ENCODE assay signal across 25 mouse cellular contexts in the genomic region with DNA sequence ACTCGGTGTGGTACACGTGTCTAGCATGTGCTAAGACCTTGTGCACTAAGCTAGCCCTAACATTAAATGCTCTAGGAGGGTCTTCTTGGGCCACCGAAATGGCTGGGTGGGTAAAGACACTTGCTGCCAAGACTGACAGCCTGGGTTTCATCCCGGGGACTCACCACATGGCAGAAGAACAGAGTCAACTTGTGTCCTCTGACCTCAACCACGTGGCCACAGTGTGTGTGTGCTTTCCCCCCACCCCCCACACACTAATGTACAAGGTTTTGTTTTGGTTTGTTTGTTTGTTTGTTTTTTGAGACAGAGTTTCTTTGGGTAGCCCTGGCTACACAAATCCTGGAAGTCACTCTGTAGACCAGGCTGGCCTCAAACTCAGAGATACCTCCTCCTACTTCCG. TPM values are rescaled to one million over a fixed set of nuclear protein-coding genes. Genes with fewer than 3 reads are reported as not detected.
A peak's percentile ranks its signal among the peaks of the same experiment; 100 is the strongest.
DNase-seq lines count a peak whose midpoint lies in the region; ATAC-seq and TF ChIP-seq lines count a peak whose summit lies in the region.
"Had no signal": no experiment of that assay in that cellular context is flagged by ENCODE, and none has a peak within 500 bp of the region (broad histone marks: within the 10 kb centered on the region; RNA-seq: fewer than 3 reads in every experiment).

No protein-coding gene starts in this region.

- TF ChIP-seq RAD21 in CH12.LX (IDR thresholded peaks at IDR 0.05; ENCODE audit: low read depth, low read length) = no peak

- no peak overlapping the region for H3K4me2 ChIP-seq in liver, embryonic 11.5 days
- H3K4me2 ChIP-seq in CH12.LX (ENCODE audit: insufficient read depth, low read depth, poor library complexity, severe bottlenecking) = peak overlapping the region; percentile 79
- no peak overlapping the region for H3K4me2 ChIP-seq in forebrain, postnatal 0 days (ENCODE audit: low read depth)
- H3K4me2 ChIP-seq: forebrain, embryonic 13.5 days; heart, embryonic 12.5 days; heart, embryonic 15.5 days; hindbrain, embryonic 13.5 days had no signal

- H3K36me3 ChIP-seq in liver, adult 2 months (ENCODE audit: control insufficient read depth, insufficient read depth, low read length) = no peaks in the 10 kb centered on the region
- H3K36me3 ChIP-seq in liver, embryonic 11.5 days (ENCODE audit: control insufficient read depth, insufficient read depth, low read length) = no peaks in the 10 kb centered on the region
- H3K36me3 ChIP-seq in megakaryocyte, embryonic 14.5 days (replicated peaks; ENCODE audit: low read length) = peaks cover 38% of the 10 kb centered on the region
- H3K36me3 ChIP-seq in CH12.LX (replicated peaks in 1 of 2; ENCODE audit: control insufficient read depth in 1 of 2, insufficient read depth in 1 of 2, low read length in 1 of 2) = peaks cover 0 to 21% of the 10 kb centered on the region in 2 experiments
- peaks cover 58% of the 10 kb centered on the region for H3K36me3 ChIP-seq in G1E (replicated peaks)
- H3K36me3 ChIP-seq in forebrain, postnatal 0 days (ENCODE audit: insufficient read depth) = no peaks in the 10 kb centered on the region
- H3K36me3 ChIP-seq: heart, embryonic 12.5 days; heart, embryonic 15.5 days; hindbrain, embryonic 13.5 days had no signal

- WGBS in liver, adult 2 months = 47% methylated on average over 6 of the region's 6 CpGs
- whole genome bisulfite sequencing in liver, embryonic 11.5 days = 72% methylated on average over 6 of the region's 6 CpGs
- 86% methylated on average over 6 of the region's 6 CpGs for WGBS in forebrain, postnatal 0 days

- no peaks in the 10 kb centered on the region for H3K27me3 ChIP-seq in liver, adult 2 months (ENCODE audit: control insufficient read depth, insufficient read depth, low read length)
- no peaks in the 10 kb centered on the region for H3K27me3 ChIP-seq in liver, embryonic 11.5 days (replicated peaks; ENCODE audit: control insufficient read depth, insufficient read depth, low read length)
- no peaks in the 10 kb centered on the region for H3K27me3 ChIP-seq in megakaryocyte, embryonic 14.5 days (replicated peaks)
- H3K27me3 ChIP-seq in CH12.LX (replicated peaks) (no peaks in the 10 kb centered on the region), G1E (ENCODE audit: insufficient read depth, low read length) (no peaks in the 10 kb centered on the region)
- no peaks in the 10 kb centered on the region for H3K27me3 ChIP-seq in forebrain, postnatal 0 days (ENCODE audit: insufficient read depth, low read length)
- H3K27me3 ChIP-seq: forebrain, embryonic 13.5 days; heart, embryonic 12.5 days; heart, embryonic 15.5 days had no signal

- no peak overlapping the region for H3K9ac ChIP-seq in liver, adult 2 months (ENCODE audit: low read depth, low read length)
- no peak overlapping the region for H3K9ac ChIP-seq in liver, embryonic 11.5 days (ENCODE audit: low read depth, low read length)
- peak overlapping the region; percentile 49; the same call in 1 of the 2 replicates for H3K9ac ChIP-seq in CH12.LX (ENCODE audit: insufficient read depth, low read depth)
- no peak overlapping the region for H3K9ac ChIP-seq in forebrain, postnatal 0 days
- H3K9ac ChIP-seq: forebrain, embryonic 13.5 days; heart, embryonic 12.5 days; heart, embryonic 15.5 days; hindbrain, embryonic 13.5 days had no signal

- TF ChIP-seq POLR2A in liver, adult 2 months (IDR thresholded peaks at IDR 0.05; ENCODE audit: extremely low read depth, insufficient read depth, low read length) = no peak
- TF ChIP-seq POLR2A in CH12.LX (IDR thresholded peaks at IDR 0.05; ENCODE audit: low read depth, low read length) = no peak

- TF ChIP-seq EP300 in CH12.LX (IDR thresholded peaks at IDR 0.05; ENCODE audit: low read length) = no peak

- DNase-seq in liver, adult 2 months (ENCODE audit: extremely low read depth, low read depth, low spot score) = peak; percentile 78
- no peak for DNase-seq in liver, embryonic 11.5 days (ENCODE audit: low spot score)
- DNase-seq in CH12.LX (ENCODE audit: extremely low read depth) (no peak), G1E (ENCODE audit: low spot score) (no peak)
- no peak for DNase-seq in yolk sac, embryonic 10.5 days (ENCODE audit: low spot score)
- DNase-seq in forebrain, postnatal 0 days = no peak
- DNase-seq: adrenal gland, adult 8-10 months; adrenal gland, postnatal 25 days; cerebellum, adult 11-12 months; cerebellum, adult 8-10 months; cerebellum, postnatal 10 days; gastrocnemius, postnatal 25 days; heart, adult 18-20 months; heart, postnatal 10 days; heart, postnatal 36 days had no signal

- no peak overlapping the region for H3K4me3 ChIP-seq in liver, adult 2 months (ENCODE audit: insufficient read depth, low read depth, low read length)
- H3K4me3 ChIP-seq in liver, embryonic 11.5 days (ENCODE audit: low read depth, low read length) = no peak overlapping the region
- H3K4me3 ChIP-seq in megakaryocyte, embryonic 14.5 days (replicated peaks) = peak overlapping the region; percentile 66
- H3K4me3 ChIP-seq in CH12.LX (replicated peaks in 1 of 3; ENCODE audit: low read depth in 2 of 3, low read length in 2 of 3, poor library complexity in 1 of 3) (no peak overlapping the region), G1E (ENCODE audit: low read depth, low read length) (peak overlapping the region; percentile 15; the same call in 1 of the 2 replicates)
- H3K4me3 ChIP-seq in forebrain, postnatal 0 days (ENCODE audit: low read depth, low read length) = no peak overlapping the region
- H3K4me3 ChIP-seq: forebrain, embryonic 10.5 days; forebrain, embryonic 13.5 days; heart, embryonic 12.5 days; heart, embryonic 15.5 days; hindbrain, embryonic 10.5 days; hindbrain, embryonic 13.5 days had no signal

- H3K9me3 ChIP-seq in liver, embryonic 11.5 days (ENCODE audit: control insufficient read depth, low read length) = no peaks in the 10 kb centered on the region
- no peaks in the 10 kb centered on the region for H3K9me3 ChIP-seq in megakaryocyte, embryonic 14.5 days
- H3K9me3 ChIP-seq in CH12.LX (replicated peaks; ENCODE audit: low read length) (no peaks in the 10 kb centered on the region), G1E (replicated peaks) (no peaks in the 10 kb centered on the region)
- no peaks in the 10 kb centered on the region for H3K9me3 ChIP-seq in forebrain, postnatal 0 days (ENCODE audit: low read length)
- H3K9me3 ChIP-seq: forebrain, embryonic 10.5 days; forebrain, embryonic 13.5 days; heart, embryonic 12.5 days; heart, embryonic 15.5 days; hindbrain, embryonic 10.5 days; hindbrain, embryonic 13.5 days had no signal

- TF ChIP-seq CTCF in liver, adult 2 months (IDR thresholded peaks at IDR 0.05; ENCODE audit: low read depth, low read length) = no peak
- TF ChIP-seq CTCF in CH12.LX (conservative IDR thresholded peaks at IDR 0.05 in 1 of 2, IDR thresholded peaks at IDR 0.05 in 1 of 2; ENCODE audit: low read depth in 2 of 2, low read length in 2 of 2) = no peak
- no peak for TF ChIP-seq CTCF in G1E (IDR thresholded peaks at IDR 0.05; ENCODE audit: low read depth, low read length)
- TF ChIP-seq CTCF in forebrain, postnatal 0 days (IDR thresholded peaks at IDR 0.05; ENCODE audit: low read depth) = no peak

- H3K4me1 ChIP-seq in liver, adult 2 months (ENCODE audit: control insufficient read depth, insufficient read depth, low read length) = peaks cover 23% of the 10 kb centered on the region
- H3K4me1 ChIP-seq in liver, embryonic 11.5 days (replicated peaks; ENCODE audit: control insufficient read depth, insufficient read depth, low read length) = peaks cover 57% of the 10 kb centered on the region
- H3K4me1 ChIP-seq in megakaryocyte, embryonic 14.5 days = peaks cover 99% of the 10 kb centered on the region
- H3K4me1 ChIP-seq in CH12.LX (ENCODE audit: control insufficient read depth in 1 of 2, insufficient read depth in 2 of 2) (peaks cover 28 to 85% of the 10 kb centered on the region in 2 experiments), G1E (ENCODE audit: insufficient read depth, low read depth, low read length) (peaks cover 95% of the 10 kb centered on the region)
- H3K4me1 ChIP-seq in forebrain, postnatal 0 days (ENCODE audit: insufficient read depth) = no peaks in the 10 kb centered on the region

- dilution Hi-C loops in CH12.LX (cut with MboI; ENCODE audit: extremely low pct_ligation_motif_present, extremely low pct_unique_long_range_greater_than_20kb, low sequenced_read_pairs) = no loop called here

- peaks cover 55% of the 10 kb centered on the region for H3K79me2 ChIP-seq in liver, adult 2 months (ENCODE audit: control insufficient read depth, insufficient read depth, low read length)
- peaks cover 72% of the 10 kb centered on the region for H3K79me2 ChIP-seq in CH12.LX (replicated peaks; ENCODE audit: control insufficient read depth, extremely low read depth, insufficient read depth, poor library complexity, severe bottlenecking)

- in situ Hi-C loops in CH12.LX (cut with MboI; ENCODE audit: low pct_ligation_motif_present, low pct_unique_long_range_greater_than_20kb, low sequenced_read_pairs) = loop anchor here (5.0 kb wide), 1 partner anchor 52 kb away; no protein-coding TSS in a partner anchor

- no peak overlapping the region; the same call in 1 of the 2 replicates for H3K27ac ChIP-seq in liver, adult 2 months (replicated peaks; ENCODE audit: insufficient read depth, low read depth, low read length)
- no peak overlapping the region for H3K27ac ChIP-seq in liver, embryonic 11.5 days (ENCODE audit: low read depth, low read length)
- peak overlapping the region; percentile 82 for H3K27ac ChIP-seq in CH12.LX (ENCODE audit: insufficient read depth, low read depth)
- no peak overlapping the region for H3K27ac ChIP-seq in forebrain, postnatal 0 days (ENCODE audit: low read depth, low read length)
- H3K27ac ChIP-seq: forebrain, embryonic 10.5 days; forebrain, embryonic 13.5 days; heart, embryonic 15.5 days; hindbrain, embryonic 10.5 days; hindbrain, embryonic 13.5 days had no signal

- ATAC-seq in liver, embryonic 11.5 days (replicated peaks; ENCODE audit: low FRiP score) = no peak
- ATAC-seq in megakaryocyte, adult 5-6 weeks (ENCODE audit: poor library complexity, severe bottlenecking) = no peak
- ATAC-seq in G1E (ENCODE audit: extremely low read depth, insufficient number of reproducible peaks, low FRiP score, poor library complexity, severe bottlenecking) = no peak
- ATAC-seq in forebrain, postnatal 0 days = no peak
- ATAC-seq: forebrain, embryonic 13.5 days; forebrain, embryonic 16.5 days; hindbrain, embryonic 16.5 days had no signal

RNA-seq across cellular contexts. Expression of gene Kcnk5, which starts 6.9 kb away (rescaled TPM):
- 17.5 and 25.6 TPM in 2 replicates for total RNA-seq in liver, adult 2 months (2014; rRNA removed)
- 10.3 and 13.8 TPM in 2 replicates for polyA plus RNA-seq in liver, adult 2 months (2012; rRNA removed)
- polyA plus RNA-seq in liver, embryonic 11.5 days (2014; fragmentation: Nextera tagmentation; extraction: Ambion mirVana) = 9.6 and 10.1 TPM in 2 replicates
- polyA plus RNA-seq in megakaryocyte, embryonic 14.5 days (2012; ENCODE audit: insufficient read depth, low replicate concordance) = 13.5 and 15.9 TPM in 2 replicates
- total RNA-seq in megakaryocyte, adult 5-6 weeks (2015) = 0.13 and 0.30 TPM in 2 replicates
- 0.22 and 2.0 TPM in 2 replicates for total RNA-seq in megakaryocyte, adult 5-6 weeks (2017)
- total RNA-seq in CH12.LX (2012; rRNA removed) (11.7 and 12.3 TPM in 2 replicates), CH12.LX (2014; rRNA removed) (8.7 and 9.0 TPM in 2 replicates), G1E (2014; fragmentation: Nextera tagmentation) (4.3 and 5.0 TPM in 2 replicates), G1E (2017) (7.5 and 7.9 TPM in 2 replicates)
- polyA plus RNA-seq in CH12.LX (2012; ENCODE audit: insufficient read length, low read depth) (12.5 and 14.1 TPM in 2 replicates), G1E (2012) (12.1 and 12.5 TPM in 2 replicates)
- 0.76 and 1.0 TPM in 2 replicates for total RNA-seq in forebrain, postnatal 0 days (2014; rRNA removed)
- polyA plus RNA-seq in forebrain, postnatal 0 days (2015; fragmentation: Nextera tagmentation; extraction: Ambion mirVana) = 0.63 and 0.71 TPM in 2 replicates

RNA-seq across cellular contexts. Expression of gene Saysd1, which starts 36.4 kb away (rescaled TPM):
- 4.1 and 4.6 TPM in 2 replicates for total RNA-seq in liver, adult 2 months (2014; rRNA removed)
- polyA plus RNA-seq in liver, adult 2 months (2012; rRNA removed) = 10.0 and 10.9 TPM in 2 replicates
- polyA plus RNA-seq in liver, embryonic 11.5 days (2014; fragmentation: Nextera tagmentation; extraction: Ambion mirVana) = 7.7 TPM in 2 replicates
- polyA plus RNA-seq in megakaryocyte, embryonic 14.5 days (2012; ENCODE audit: insufficient read depth, low replicate concordance) = 9.9 and 29.2 TPM in 2 replicates
- 3.9 and 4.1 TPM in 2 replicates for total RNA-seq in megakaryocyte, adult 5-6 weeks (2015)
- total RNA-seq in megakaryocyte, adult 5-6 weeks (2017) = 1.5 and 1.7 TPM in 2 replicates
- total RNA-seq in CH12.LX (2012; rRNA removed) (5.9 and 6.0 TPM in 2 replicates), CH12.LX (2014; rRNA removed) (6.3 and 6.6 TPM in 2 replicates), G1E (2014; fragmentation: Nextera tagmentation) (1.7 and 2.8 TPM in 2 replicates), G1E (2017) (2.8 and 3.4 TPM in 2 replicates)
- polyA plus RNA-seq in CH12.LX (2012; ENCODE audit: insufficient read length, low read depth) (5.3 and 5.5 TPM in 2 replicates), G1E (2012) (7.9 and 9.6 TPM in 2 replicates)
- 5.6 and 7.8 TPM in 2 replicates for total RNA-seq in forebrain, postnatal 0 days (2014; rRNA removed)
- 12.2 and 16.5 TPM in 2 replicates for polyA plus RNA-seq in forebrain, postnatal 0 days (2015; fragmentation: Nextera tagmentation; extraction: Ambion mirVana)

Comparison
In these comparisons a context has a peak if more than half of its experiments do, and no peak if none do; other contexts are left out.
1. H3K4me3 ChIP-seq: peak in megakaryocyte, embryonic 14.5 days (single experiment) and G1E (single experiment); none in liver, adult 2 months (single experiment), liver, embryonic 11.5 days (single experiment), CH12.LX (0 of 3) and forebrain, postnatal 0 days (single experiment).